Mouse (Mus musculus): ENCODE results near the gene Impdh2. TPM values are rescaled to one million over a fixed set of nuclear protein-coding genes. Genes with fewer than 3 reads are reported as not detected.

Impdh2 gene
- polyA plus RNA-seq, 1 experiment from 2014 or later: 50.6 TPM

- Histone ChIP-seq H3K9me3 (ENCODE audit: control insufficient read depth) (no peaks in the 10 kb centered on the region), H3K27ac (ENCODE audit: low read depth, low read length) (no peak overlapping the region), H3K27me3 (replicated peaks; ENCODE audit: control insufficient read depth, insufficient read depth, low read length) (no peaks in the 10 kb centered on the region), H3K4me3 (ENCODE audit: low read depth, low read length) (no peak overlapping the region), H3K4me1 (replicated peaks; ENCODE audit: control insufficient read depth, insufficient read depth, low read length) (peaks cover 10% of the 10 kb centered on the region; the same call in 1 of the 2 replicates), H3K4me2 (replicated peaks; ENCODE audit: low read depth) (no peak overlapping the region), H3K36me3 (ENCODE audit: control insufficient read depth, insufficient read depth) (peaks cover 45% of the 10 kb centered on the region), H3K9ac (ENCODE audit: low read depth, low read length) (no peak overlapping the region)
- no peak for TF ChIP-seq CTCF (IDR thresholded peaks at IDR 0.05; ENCODE audit: low read depth)
- ATAC-seq: no peak
- WGBS: 73% methylated on average over 10 of the region's 10 CpGs
Observed at GRCm38 (mm10) chr9:108572321-108572720, 12.2 kb downstream of the Impdh2 start.

- TF ChIP-seq CTCF (IDR thresholded peaks at IDR 0.05; ENCODE audit: low read depth): peak; percentile 82
- Histone ChIP-seq H3K9me3 (ENCODE audit: control insufficient read depth) (no peaks in the 10 kb centered on the region), H3K4me3 (ENCODE audit: low read depth, low read length) (no peak overlapping the region), H3K4me1 (replicated peaks; ENCODE audit: control insufficient read depth, insufficient read depth, low read length) (0 out of 2 replicates have a peak, but pooled peaks cover 3% of the 10 kb centered on the region), H3K27me3 (replicated peaks; ENCODE audit: control insufficient read depth, insufficient read depth, low read length) (no peaks in the 10 kb centered on the region), H3K27ac (ENCODE audit: low read depth, low read length) (no peak overlapping the region), H3K9ac (ENCODE audit: low read depth, low read length) (no peak overlapping the region), H3K4me2 (replicated peaks; ENCODE audit: low read depth) (no peak overlapping the region), H3K36me3 (ENCODE audit: control insufficient read depth, insufficient read depth) (peaks cover 45% of the 10 kb centered on the region)
- WGBS: 62% methylated on average over 25 of the region's 26 CpGs
- no peak for ATAC-seq
Observed at GRCm38 (mm10) chr9:108573774-108574690, 13.9 kb downstream of the Impdh2 start.

- Histone ChIP-seq H3K4me1 (replicated peaks; ENCODE audit: control insufficient read depth, insufficient read depth, low read length) (no peaks in the 10 kb centered on the region), H3K4me3 (ENCODE audit: low read depth, low read length) (no peak overlapping the region), H3K27me3 (replicated peaks; ENCODE audit: control insufficient read depth, insufficient read depth, low read length) (no peaks in the 10 kb centered on the region), H3K27ac (ENCODE audit: low read depth, low read length) (no peak overlapping the region), H3K4me2 (replicated peaks; ENCODE audit: low read depth) (no peak overlapping the region), H3K9me3 (ENCODE audit: control insufficient read depth) (no peaks in the 10 kb centered on the region), H3K36me3 (ENCODE audit: control insufficient read depth, insufficient read depth) (peaks cover 45% of the 10 kb centered on the region), H3K9ac (ENCODE audit: low read depth, low read length) (no peak overlapping the region)
- WGBS: 83% methylated on average over 12 of the region's 12 CpGs
- no peak for TF ChIP-seq CTCF (IDR thresholded peaks at IDR 0.05; ENCODE audit: low read depth)
- no peak for ATAC-seq
Observed at GRCm38 (mm10) chr9:108574921-108575320, 14.8 kb downstream of the Impdh2 start.

- ATAC-seq: no peak
- H3K36me3 ChIP-seq (ENCODE audit: control insufficient read depth, insufficient read depth): peaks cover 45% of the 10 kb centered on the region
- H3K4me3 ChIP-seq (ENCODE audit: low read depth, low read length): no peak overlapping the region
- no peaks in the 10 kb centered on the region for H3K9me3 ChIP-seq (ENCODE audit: control insufficient read depth)
- H3K9ac ChIP-seq (ENCODE audit: low read depth, low read length): no peak overlapping the region
- H3K4me1 ChIP-seq (replicated peaks; ENCODE audit: control insufficient read depth, insufficient read depth, low read length): no peaks in the 10 kb centered on the region
- no peaks in the 10 kb centered on the region for H3K27me3 ChIP-seq (replicated peaks; ENCODE audit: control insufficient read depth, insufficient read depth, low read length)
- no peak overlapping the region for H3K27ac ChIP-seq (ENCODE audit: low read depth, low read length)
- WGBS: 87% methylated on average over 37 of the region's 37 CpGs
- H3K4me2 ChIP-seq (replicated peaks; ENCODE audit: low read depth): no peak overlapping the region
- no peak for TF ChIP-seq CTCF (IDR thresholded peaks at IDR 0.05; ENCODE audit: low read depth)
Observed at GRCm38 (mm10) chr9:108575321-108576297, 15.5 kb downstream of the Impdh2 start.

GRCm38 (mm10) chr9:108577025-108577424, 16.9 kb downstream of the Impdh2 start:
- 36% methylated on average over 6 of the region's 6 CpGs for WGBS
- no peaks in the 10 kb centered on the region for H3K9me3 ChIP-seq (ENCODE audit: control insufficient read depth)
- TF ChIP-seq CTCF (IDR thresholded peaks at IDR 0.05; ENCODE audit: low read depth): no peak
- no peak for ATAC-seq
- H3K36me3 ChIP-seq (ENCODE audit: control insufficient read depth, insufficient read depth): peaks cover 32% of the 10 kb centered on the region
- peak overlapping the region; percentile 88 for H3K4me2 ChIP-seq (replicated peaks; ENCODE audit: low read depth)
- no peaks in the 10 kb centered on the region for H3K27me3 ChIP-seq (replicated peaks; ENCODE audit: control insufficient read depth, insufficient read depth, low read length)
- no peak overlapping the region for H3K27ac ChIP-seq (ENCODE audit: low read depth, low read length)
- no peak overlapping the region for H3K9ac ChIP-seq (ENCODE audit: low read depth, low read length)
- H3K4me1 ChIP-seq (replicated peaks; ENCODE audit: control insufficient read depth, insufficient read depth, low read length): no peaks in the 10 kb centered on the region
- no peak overlapping the region for H3K4me3 ChIP-seq (ENCODE audit: low read depth, low read length)
